Mouse (Mus musculus): ENCODE measurements around the gene Cmss1. TPM values are rescaled to one million over a fixed set of nuclear protein-coding genes. Genes with fewer than 3 reads are reported as not detected.

Gene Cmss1
- polyA plus RNA-seq, 1 experiment from 2014 or later, result 40.0 TPM

- WGBS, result 64% methylated on average over 2 of the region's 2 CpGs
- ATAC-seq (ENCODE audit: low FRiP score), result no peak
- Histone ChIP-seq H3K36me3 (no peaks in the 10 kb centered on the region), H3K4me1 (no peaks in the 10 kb centered on the region), H3K27me3 (replicated peaks) (no peaks in the 10 kb centered on the region), H3K4me3 (replicated peaks) (no peak within 1 kb of the TSS), H3K4me2 (no peak within 1 kb of the TSS), H3K9me3 (replicated peaks) (no peaks in the 10 kb centered on the region), H3K9ac (replicated peaks) (no peak within 1 kb of the TSS), H3K27ac (replicated peaks) (no peak within 1 kb of the TSS)
These were observed 313.9 kb downstream of the Cmss1 start, which contains the start of gene Tmem30c for GRCm38 (mm10) chr16:57292765-57293164. Tmem30c (minus strand) TSS chr16:57292865.

GRCm38 (mm10) chr16:57292296-57292695 lies 314.4 kb downstream of the Cmss1 start:
- H3K4me1 ChIP-seq, result no peaks in the 10 kb centered on the region
- 66% methylated on average over 4 of the region's 4 CpGs for WGBS
- no peak overlapping the region for H3K4me3 ChIP-seq (replicated peaks)
- ATAC-seq (ENCODE audit: low FRiP score), result no peak
- no peaks in the 10 kb centered on the region for H3K9me3 ChIP-seq (replicated peaks)
- no peaks in the 10 kb centered on the region for H3K27me3 ChIP-seq (replicated peaks)
- no peaks in the 10 kb centered on the region for H3K36me3 ChIP-seq
- H3K9ac ChIP-seq (replicated peaks), result no peak overlapping the region
- H3K4me2 ChIP-seq, result no peak overlapping the region
- H3K27ac ChIP-seq (replicated peaks), result no peak overlapping the region

GRCm38 (mm10) chr16:57291696-57292095 lies 315.0 kb downstream of the Cmss1 start:
- Histone ChIP-seq H3K4me1 (no peaks in the 10 kb centered on the region), H3K4me3 (replicated peaks) (no peak overlapping the region), H3K4me2 (no peak overlapping the region), H3K27me3 (replicated peaks) (no peaks in the 10 kb centered on the region), H3K9me3 (replicated peaks) (no peaks in the 10 kb centered on the region), H3K36me3 (no peaks in the 10 kb centered on the region), H3K27ac (replicated peaks) (no peak overlapping the region), H3K9ac (replicated peaks) (no peak overlapping the region)
- no peak for ATAC-seq (ENCODE audit: low FRiP score)
- 91% methylated on average over 5 of the region's 5 CpGs for WGBS

- no peaks in the 10 kb centered on the region for H3K27me3 ChIP-seq (replicated peaks)
- H3K9me3 ChIP-seq (replicated peaks), result no peaks in the 10 kb centered on the region
- H3K4me2 ChIP-seq, result no peak overlapping the region
- WGBS, result 72% methylated on average over 8 of the region's 8 CpGs
- H3K27ac ChIP-seq (replicated peaks), result no peak overlapping the region
- H3K36me3 ChIP-seq, result no peaks in the 10 kb centered on the region
- H3K9ac ChIP-seq (replicated peaks), result no peak overlapping the region
- no peak overlapping the region for H3K4me3 ChIP-seq (replicated peaks)
- no peaks in the 10 kb centered on the region for H3K4me1 ChIP-seq
- ATAC-seq (ENCODE audit: low FRiP score), result no peak
These were observed 325.2 kb downstream of the Cmss1 start for GRCm38 (mm10) chr16:57281417-57281816.

- Histone ChIP-seq H3K27ac (replicated peaks) (no peak overlapping the region), H3K4me1 (no peaks in the 10 kb centered on the region), H3K27me3 (replicated peaks) (no peaks in the 10 kb centered on the region), H3K9ac (replicated peaks) (no peak overlapping the region), H3K4me3 (replicated peaks) (no peak overlapping the region), H3K9me3 (replicated peaks) (no peaks in the 10 kb centered on the region), H3K4me2 (no peak overlapping the region), H3K36me3 (no peaks in the 10 kb centered on the region)
- WGBS, result 84% methylated on average over 31 of the region's 31 CpGs
- ATAC-seq (ENCODE audit: low FRiP score), result no peak
These were observed 326.1 kb downstream of the Cmss1 start for GRCm38 (mm10) chr16:57280221-57281217.

- WGBS, result 94% methylated on average over 12 of the region's 12 CpGs
- H3K9ac ChIP-seq (replicated peaks), result no peak overlapping the region
- H3K4me2 ChIP-seq, result no peak overlapping the region
- no peaks in the 10 kb centered on the region for H3K27me3 ChIP-seq (replicated peaks)
- no peaks in the 10 kb centered on the region for H3K36me3 ChIP-seq
- no peak overlapping the region for H3K4me3 ChIP-seq (replicated peaks)
- no peak overlapping the region for H3K27ac ChIP-seq (replicated peaks)
- no peaks in the 10 kb centered on the region for H3K9me3 ChIP-seq (replicated peaks)
- no peak for ATAC-seq (ENCODE audit: low FRiP score)
- no peaks in the 10 kb centered on the region for H3K4me1 ChIP-seq
These were observed 327.6 kb downstream of the Cmss1 start for GRCm38 (mm10) chr16:57278976-57279626.

GRCm38 (mm10) chr16:57269751-57270150 lies 336.9 kb downstream of the Cmss1 start:
- H3K9ac ChIP-seq (replicated peaks), result no peak overlapping the region
- no peaks in the 10 kb centered on the region for H3K9me3 ChIP-seq (replicated peaks)
- H3K27ac ChIP-seq (replicated peaks), result no peak overlapping the region
- H3K4me3 ChIP-seq (replicated peaks), result no peak overlapping the region
- no peaks in the 10 kb centered on the region for H3K27me3 ChIP-seq (replicated peaks)
- WGBS, result 94% methylated on average over 13 of the region's 13 CpGs
- no peaks in the 10 kb centered on the region for H3K36me3 ChIP-seq
- ATAC-seq (ENCODE audit: low FRiP score), result no peak
- no peak overlapping the region for H3K4me2 ChIP-seq
- H3K4me1 ChIP-seq, result no peaks in the 10 kb centered on the region

GRCm38 (mm10) chr16:57268058-57268841 lies 338.4 kb downstream of the Cmss1 start:
- no peaks in the 10 kb centered on the region for H3K27me3 ChIP-seq (replicated peaks)
- no peaks in the 10 kb centered on the region for H3K36me3 ChIP-seq
- no peak for ATAC-seq (ENCODE audit: low FRiP score)
- no peaks in the 10 kb centered on the region for H3K9me3 ChIP-seq (replicated peaks)
- H3K4me2 ChIP-seq, result no peak overlapping the region
- no peak overlapping the region for H3K27ac ChIP-seq (replicated peaks)
- 86% methylated on average over 14 of the region's 14 CpGs for WGBS
- no peak overlapping the region for H3K4me3 ChIP-seq (replicated peaks)
- no peak overlapping the region for H3K9ac ChIP-seq (replicated peaks)
- H3K4me1 ChIP-seq, result no peaks in the 10 kb centered on the region

- Histone ChIP-seq H3K27me3 (replicated peaks) (no peaks in the 10 kb centered on the region), H3K9me3 (replicated peaks) (no peaks in the 10 kb centered on the region), H3K36me3 (no peaks in the 10 kb centered on the region), H3K27ac (replicated peaks) (no peak overlapping the region), H3K4me2 (no peak overlapping the region), H3K4me1 (no peaks in the 10 kb centered on the region), H3K4me3 (replicated peaks) (no peak overlapping the region), H3K9ac (replicated peaks) (no peak overlapping the region)
- WGBS, result 9% methylated on average over 1 of the region's 1 CpGs
- ATAC-seq (ENCODE audit: low FRiP score), result no peak; the same call in 1 of the 2 replicates
These were observed 339.6 kb downstream of the Cmss1 start for GRCm38 (mm10) chr16:57267068-57267467.

GRCm38 (mm10) chr16:57260152-57260551 lies 346.5 kb downstream of the Cmss1 start:
- no peak overlapping the region for H3K4me2 ChIP-seq
- no peaks in the 10 kb centered on the region for H3K36me3 ChIP-seq
- no peak overlapping the region for H3K4me3 ChIP-seq (replicated peaks)
- H3K9ac ChIP-seq (replicated peaks), result no peak overlapping the region
- H3K27me3 ChIP-seq (replicated peaks), result no peaks in the 10 kb centered on the region
- no peak overlapping the region for H3K27ac ChIP-seq (replicated peaks)
- no peak for ATAC-seq (ENCODE audit: low FRiP score)
- H3K4me1 ChIP-seq, result no peaks in the 10 kb centered on the region
- H3K9me3 ChIP-seq (replicated peaks), result no peaks in the 10 kb centered on the region
- 91% methylated on average over 10 of the region's 10 CpGs for WGBS

GRCm38 (mm10) chr16:57259356-57260083 lies 347.1 kb downstream of the Cmss1 start:
- Histone ChIP-seq H3K27me3 (replicated peaks) (no peaks in the 10 kb centered on the region), H3K9me3 (replicated peaks) (no peaks in the 10 kb centered on the region), H3K4me1 (no peaks in the 10 kb centered on the region), H3K4me3 (replicated peaks) (no peak overlapping the region), H3K36me3 (no peaks in the 10 kb centered on the region), H3K27ac (replicated peaks) (no peak overlapping the region), H3K4me2 (no peak overlapping the region), H3K9ac (replicated peaks) (no peak overlapping the region)
- ATAC-seq (ENCODE audit: low FRiP score), result no peak
- 86% methylated on average over 13 of the region's 13 CpGs for WGBS
